Mouse (Mus musculus) spleen, adult 18-20 months (tissue): Measurements from ENCODE around the gene Dennd1b.

Experiments used
- DNase-seq, 2 experiments: peaks; one replicate each; pipeline ENCODE4 v3.0.0; 2022; ENCODE audit warnings: mixed read lengths in 2 of 2

Dennd1b gene

DNA sequence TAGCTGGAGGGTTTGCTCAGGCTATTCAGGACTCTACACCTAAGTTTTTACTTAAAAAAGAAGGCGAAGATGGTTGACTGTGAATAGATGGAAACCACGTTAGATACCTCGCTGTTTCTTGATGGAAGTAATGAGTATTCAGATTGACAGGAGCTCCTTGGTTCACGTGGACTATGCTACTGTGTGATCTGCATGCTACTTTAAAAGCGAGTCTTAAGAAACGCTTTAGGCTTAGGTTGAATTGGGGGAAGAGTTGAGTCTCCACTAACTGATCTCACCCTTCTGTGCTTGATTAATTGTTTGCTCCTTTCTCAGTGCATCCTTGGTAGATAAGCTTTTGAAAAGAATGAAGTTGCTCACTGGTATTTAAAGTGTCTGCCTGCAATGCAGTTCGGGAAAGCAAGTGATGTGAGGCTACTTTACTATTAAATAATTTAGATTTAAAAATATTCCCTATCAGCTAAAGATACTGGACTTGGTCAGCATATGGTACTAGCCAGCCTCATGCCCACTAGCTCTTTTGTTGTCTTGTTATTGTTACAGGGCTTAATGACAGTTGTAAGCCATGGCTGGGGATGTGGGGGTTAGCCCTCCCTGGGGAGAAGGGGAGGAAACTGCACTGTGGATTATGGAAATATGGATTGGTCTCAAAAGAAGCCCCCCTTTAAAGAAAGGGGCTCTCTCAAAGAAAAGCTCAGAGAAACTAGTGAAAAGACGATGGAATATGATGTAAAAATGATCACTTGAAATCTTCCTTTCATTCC lies 62.8 kb downstream of the Dennd1b start:
- no peak for DNase-seq

DNA sequence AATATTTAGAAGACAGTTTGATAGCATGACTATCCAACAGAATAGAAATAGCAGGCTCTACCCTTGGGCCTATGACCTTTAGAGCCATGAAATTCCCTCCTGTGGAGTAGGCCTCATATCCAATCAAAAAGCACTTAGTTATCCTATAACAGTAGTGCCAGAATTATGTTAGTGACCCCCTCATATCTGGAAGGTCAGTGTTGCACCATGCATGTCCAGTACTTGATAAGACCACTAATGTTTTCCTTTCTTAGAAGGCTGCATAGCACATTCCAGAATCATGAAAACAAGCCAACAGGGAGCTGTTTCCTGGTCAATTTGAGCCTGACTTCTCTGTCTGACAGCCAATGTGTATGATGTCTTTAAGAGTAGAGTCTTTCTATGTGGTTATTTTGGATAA lies 66.3 kb downstream of the Dennd1b start:
- no peak for DNase-seq

DNA sequence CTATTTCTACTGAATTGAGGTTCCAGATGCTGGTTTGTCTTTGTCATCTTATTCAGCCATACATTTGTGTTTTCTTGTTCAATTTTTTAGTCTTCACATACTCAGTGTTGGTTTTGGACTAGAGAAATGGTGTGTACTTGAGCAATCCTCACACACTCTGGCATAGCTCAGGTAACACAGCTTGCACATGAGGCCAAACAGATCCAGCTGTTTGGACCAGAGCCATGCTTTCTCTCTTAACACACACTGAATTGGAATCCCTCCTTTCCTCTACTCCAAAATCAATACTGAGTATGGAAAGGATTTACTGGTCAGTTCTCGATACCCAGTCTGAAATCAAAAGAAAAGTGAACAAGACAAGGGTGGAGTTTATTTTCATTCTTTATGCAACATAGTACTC lies 69.2 kb downstream of the Dennd1b start:
- DNase-seq = no peak

DNA sequence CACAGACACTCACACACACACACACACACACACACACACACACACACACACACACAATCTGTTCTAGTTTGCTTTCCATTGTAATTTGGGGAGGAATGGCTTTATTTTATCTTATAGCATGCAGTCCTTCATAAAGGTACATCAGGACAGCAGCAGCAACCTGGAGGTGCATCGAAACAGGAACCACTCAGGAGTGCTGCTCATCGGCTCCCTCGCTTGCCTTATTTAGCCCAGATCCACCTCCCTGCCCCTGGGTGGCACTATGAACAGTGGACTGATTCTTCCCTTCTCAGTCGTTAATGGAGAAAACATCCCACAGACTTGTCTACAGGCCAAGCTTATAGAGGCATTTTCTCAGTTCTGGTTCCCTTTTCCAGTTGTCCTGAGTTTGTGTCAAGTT lies 71.9 kb downstream of the Dennd1b start:
- no peak for DNase-seq

DNA sequence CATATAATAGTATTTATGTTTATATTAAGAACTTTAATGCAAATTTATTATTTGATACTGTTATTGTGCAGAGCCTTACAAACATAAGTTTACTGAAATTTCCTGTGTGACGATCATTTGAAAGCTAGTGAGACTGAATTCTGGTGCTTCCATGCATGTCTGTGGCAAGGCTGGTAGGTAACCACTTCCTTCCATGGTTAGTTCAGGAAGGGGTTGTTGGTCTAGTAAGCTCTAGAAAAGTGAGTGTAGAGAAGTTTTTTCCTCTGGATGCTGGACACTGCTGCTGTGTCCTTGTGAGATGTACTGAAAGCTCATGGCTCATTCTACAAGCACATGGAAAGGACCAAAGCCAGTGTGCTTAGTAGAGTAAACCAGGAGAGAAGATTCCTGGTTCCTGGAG lies 73.1 kb downstream of the Dennd1b start:
- no peak for DNase-seq

DNA sequence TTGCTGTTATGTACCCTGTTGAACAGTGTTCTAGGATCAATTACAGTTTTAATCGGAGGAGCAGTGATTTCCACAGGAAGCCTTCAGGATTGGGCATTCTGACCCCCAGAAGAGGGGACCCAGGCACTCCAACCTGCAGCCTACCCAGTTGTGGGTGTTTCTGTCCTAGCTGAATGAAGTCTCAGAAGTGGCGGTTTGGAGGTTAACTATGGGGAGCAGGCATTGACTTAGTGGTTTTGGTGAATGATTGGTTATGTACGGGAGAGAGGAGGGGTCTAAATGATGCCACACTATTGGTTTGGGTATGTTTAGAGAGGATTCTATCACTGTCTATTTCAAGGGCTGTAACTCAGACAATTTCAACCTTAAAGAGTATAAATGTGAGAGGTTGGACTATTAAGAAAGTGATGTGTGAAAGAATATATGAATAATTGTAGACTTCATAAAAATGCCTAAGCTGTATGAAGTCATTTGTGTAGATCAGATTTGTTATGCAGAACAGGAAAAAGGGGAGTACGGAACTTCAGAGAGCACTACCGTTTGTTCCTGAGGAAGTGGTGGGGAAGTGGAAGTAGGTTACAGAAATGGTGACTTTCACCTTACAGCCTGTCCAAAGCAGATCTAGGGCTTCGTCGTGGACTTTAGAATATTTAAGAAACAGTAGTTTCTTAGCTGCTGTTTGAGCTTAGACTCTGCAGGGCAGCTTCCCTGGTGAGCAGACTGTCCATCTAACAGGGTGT lies 73.7 kb downstream of the Dennd1b start:
- DNase-seq = no peak

DNA sequence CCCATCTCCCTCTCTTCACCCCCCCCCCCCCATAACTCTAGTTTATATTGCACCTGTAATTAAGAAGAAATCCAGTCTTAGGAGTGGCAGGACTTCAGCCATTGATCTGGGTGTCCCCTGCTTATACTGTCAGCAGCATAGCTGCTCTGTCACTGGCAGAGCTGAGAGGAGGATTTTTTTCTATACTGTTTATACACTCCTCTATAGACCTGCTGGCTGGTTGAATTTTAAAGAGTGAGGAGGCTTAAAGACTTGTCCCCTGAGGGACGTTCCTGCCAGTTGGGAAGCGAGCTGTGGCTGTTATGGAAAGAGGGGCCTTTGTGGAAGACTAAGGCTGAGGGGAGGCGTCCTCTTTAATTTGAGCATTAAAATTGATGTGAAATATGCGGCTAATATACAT lies 74.8 kb downstream of the Dennd1b start:
- DNase-seq = no peak

DNA sequence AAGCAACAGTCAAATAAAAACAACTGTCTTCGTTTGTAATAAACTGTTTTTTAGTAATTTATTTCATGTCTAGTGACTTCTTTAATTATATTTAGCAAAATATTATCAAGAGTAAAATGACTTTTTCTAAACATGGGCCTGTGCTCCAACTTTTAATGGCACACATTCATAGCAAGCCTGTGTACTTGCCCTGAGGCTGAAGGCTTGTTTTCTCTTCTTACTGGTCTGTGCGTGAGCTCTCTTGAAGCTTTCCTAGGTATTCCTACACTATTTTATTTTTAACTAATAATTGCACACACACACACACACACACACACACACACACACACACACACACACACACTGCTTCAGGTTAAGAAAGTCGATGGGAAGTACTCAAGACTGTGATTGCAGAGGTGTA lies 75.4 kb downstream of the Dennd1b start:
- DNase-seq = no peak

DNA sequence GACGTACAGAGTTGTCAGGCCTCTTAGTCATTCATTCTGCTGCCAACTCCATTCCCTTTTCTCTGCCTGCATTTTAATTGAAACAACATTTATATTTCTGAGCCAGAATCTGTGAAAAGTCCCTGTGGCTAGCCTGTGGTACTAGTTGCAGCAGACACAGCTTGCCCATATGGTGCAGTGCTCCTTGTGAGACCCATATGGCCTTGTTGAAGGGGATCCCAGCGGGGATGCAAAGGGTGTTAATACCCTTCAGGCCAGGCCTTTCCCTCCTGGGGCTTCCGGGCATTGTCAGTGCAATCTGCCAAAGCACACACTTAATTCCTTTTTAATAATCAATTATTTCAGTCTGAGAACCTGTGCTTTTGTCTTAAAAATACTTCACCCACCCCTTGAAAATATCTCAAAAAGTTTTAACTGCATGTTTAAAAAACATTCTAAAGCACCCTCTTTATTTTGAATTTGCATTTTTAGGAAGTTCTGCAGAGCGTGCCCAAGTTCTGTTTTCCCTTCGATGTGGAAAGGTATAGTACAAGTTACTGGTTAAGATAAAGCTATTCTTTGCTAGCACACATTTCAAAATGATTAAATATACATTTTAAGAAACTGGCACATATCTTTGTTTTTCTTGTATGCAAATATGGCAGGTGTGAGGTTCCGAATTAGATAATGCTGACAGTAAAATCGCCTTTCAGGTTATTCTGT lies 76.4 kb downstream of the Dennd1b start:
- no peak for DNase-seq

DNA sequence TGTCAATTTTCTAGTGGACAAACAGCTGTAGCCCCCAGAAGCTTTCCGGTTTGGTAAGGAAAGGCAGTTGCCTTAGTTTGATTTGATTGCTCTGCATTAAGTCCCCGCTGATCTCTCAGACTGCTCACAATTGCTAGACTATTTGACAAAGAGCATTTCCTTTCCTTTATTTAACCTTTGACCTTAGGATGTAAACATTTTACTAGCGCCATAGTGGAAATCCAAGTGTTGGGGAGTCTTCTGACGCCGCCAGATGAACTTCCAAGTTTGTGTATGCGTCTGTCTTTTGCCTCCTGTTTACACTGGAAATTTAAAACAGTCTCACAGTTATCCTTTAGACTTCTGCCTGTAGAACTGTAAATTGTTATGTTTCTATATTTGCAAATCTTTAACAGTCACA lies 85.8 kb downstream of the Dennd1b start:
- DNase-seq = no peak

DNA sequence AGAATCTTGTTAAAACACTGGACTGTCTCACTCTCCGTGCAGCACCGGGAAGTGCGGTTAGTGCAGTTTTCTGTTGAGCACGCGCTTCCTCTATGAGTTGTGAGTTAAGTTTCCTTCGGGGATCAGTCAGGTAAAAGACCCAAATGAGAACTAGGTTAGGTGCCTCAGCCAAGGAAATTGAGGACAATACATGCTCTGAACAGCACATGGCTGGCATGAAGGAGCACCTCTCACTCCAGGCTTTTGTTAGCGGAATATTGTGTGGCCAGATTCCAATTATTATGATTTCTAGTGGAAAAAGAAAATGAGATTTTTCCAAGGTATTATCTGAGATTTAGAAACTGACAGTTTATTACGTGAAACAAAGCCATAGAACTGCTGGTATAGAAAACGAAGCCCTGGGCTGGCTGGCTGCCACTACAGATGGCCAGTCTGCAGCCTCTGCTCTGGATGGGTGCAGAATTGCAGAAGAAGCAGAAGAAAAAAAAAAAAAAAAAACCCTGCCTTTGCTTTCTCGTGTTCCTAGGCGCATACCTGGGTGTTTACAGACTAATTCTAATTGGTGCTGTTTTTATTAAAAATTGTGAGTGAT lies 86.7 kb downstream of the Dennd1b start:
- DNase-seq = no peak

DNA sequence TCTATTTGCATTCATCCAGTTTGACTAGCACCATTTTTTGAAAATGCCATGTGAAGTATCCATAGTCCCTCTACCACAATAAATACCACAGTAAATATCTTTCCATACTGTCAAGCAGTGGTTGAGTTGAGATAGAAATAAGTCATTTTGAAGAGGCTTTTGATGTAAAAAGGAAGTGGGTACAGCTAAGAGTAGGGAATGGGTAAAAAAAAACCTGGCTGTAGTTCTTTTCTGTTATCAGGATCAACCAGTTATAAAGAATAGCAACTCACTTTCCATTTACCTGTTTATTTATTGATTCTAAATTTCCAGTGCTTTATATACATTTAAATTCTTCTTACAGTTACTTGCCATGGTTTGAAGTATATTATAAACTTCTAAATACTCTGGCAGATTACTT lies 89.8 kb downstream of the Dennd1b start:
- no peak for DNase-seq

DNA sequence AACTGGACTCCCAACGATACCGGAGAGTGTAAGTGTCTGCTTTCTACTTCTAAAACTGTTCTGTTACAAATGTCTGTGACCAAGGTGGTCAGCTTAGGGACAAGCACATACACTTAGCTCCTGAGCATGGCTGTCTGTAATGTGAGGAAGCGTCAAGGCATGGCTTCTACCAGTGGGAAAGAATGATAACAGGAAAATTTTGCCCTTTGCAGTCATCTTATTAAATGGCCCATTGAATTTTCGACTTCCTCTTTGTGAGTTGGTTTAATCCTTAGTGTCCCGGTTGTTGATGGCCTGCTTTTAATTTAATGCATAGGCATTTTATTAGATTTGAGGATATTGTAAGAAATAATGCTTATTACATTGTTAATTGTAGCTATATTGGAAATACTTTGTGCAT lies 97.1 kb downstream of the Dennd1b start:
- no peak for DNase-seq

DNA sequence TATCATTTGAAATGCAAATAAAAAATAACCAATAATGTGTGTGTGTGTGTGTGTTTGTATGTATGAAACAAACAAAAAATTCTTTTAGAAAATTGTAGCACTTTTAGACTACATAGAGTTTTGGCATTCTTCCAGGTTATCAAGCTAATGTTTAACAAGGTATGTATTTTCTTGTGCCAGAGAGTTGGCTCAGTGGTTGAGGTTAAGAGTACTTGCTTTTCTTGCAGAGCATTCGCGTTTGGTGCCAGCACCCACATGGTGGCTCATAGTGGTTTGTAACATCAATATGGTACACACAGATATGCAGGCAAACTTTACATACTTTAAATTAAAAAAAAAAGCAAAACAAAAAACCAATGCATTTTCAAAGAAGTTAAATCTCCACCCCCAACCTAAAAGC lies 101.5 kb downstream of the Dennd1b start:
- no peak for DNase-seq

DNA sequence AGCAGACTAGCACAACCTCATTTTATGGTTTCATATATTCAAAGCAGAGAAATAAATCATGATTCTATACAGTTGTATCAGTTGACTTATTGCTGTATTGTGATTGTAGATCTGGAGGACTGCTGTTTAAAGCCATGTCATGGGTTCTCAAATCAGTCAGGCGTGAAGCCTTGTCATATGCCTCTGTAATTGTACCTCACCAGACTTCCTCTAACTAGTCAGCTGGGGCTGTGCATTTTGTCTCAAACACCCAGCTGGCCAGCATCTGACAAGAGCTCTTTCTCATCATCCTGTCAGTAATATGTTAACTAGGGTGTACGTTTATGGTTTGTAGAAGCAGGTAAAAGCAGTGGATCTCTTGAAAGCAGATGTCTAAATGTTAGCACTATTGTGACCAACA lies 104.0 kb downstream of the Dennd1b start:
- DNase-seq = peak; percentile 15 to 35

DNA sequence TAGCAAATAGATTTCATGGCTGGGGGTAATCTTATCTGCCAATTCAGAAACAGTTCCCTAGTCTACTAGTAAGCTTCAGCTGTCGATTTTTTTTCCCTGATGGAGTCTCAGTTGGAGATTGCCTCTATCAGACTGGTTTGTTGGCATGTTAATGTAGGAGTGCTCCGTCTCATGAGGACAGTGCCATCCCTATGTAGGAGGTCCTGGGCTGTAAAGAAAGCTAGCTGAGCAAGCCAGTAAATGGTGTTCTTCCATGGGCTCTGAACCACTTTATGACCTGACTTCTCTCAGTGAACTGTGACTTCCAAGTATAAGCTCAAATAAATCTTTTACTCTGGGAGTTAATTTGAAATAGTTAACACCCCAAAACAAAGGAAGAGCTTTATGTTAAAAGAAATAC lies 107.8 kb downstream of the Dennd1b start:
- no peak for DNase-seq

DNA sequence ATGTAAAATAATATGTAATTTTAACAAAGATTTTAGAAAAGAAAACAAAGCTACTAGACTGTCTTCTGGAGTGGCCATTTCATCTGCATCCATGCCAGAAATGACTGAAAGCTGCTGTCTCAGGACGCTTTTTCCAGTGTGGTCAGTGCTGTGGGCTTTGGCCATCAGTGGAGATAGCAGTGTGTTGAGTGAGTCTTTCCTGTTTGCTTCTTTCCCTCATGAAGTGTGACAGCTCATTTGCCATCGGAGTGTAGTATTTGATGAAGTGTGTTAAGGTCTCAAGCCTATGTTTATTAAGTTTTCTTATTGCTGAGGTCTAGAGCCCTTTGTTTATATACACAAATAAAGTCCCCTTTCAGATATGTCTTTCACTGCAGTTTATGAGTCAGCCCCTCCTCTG lies 112.4 kb downstream of the Dennd1b start:
- DNase-seq = no peak

DNA sequence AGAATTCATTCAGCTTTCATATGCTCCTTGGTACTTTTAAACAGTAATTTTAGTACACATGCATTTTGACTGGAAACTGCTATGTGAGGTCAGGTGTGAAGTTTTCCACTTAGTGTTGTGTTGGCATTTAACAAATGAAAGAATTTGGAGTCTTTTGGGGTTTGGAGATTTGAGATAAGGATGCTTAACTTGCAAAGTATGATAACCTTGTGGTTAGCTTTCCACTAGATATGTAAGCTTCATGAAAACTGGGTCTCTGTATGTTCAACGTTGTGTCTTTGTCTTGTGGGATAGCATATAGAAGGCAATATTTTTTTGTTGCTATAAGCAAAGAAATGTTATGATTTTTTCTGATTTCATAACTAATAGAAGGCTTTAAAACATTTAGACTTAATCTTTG lies 114.8 kb downstream of the Dennd1b start:
- DNase-seq = no peak

DNA sequence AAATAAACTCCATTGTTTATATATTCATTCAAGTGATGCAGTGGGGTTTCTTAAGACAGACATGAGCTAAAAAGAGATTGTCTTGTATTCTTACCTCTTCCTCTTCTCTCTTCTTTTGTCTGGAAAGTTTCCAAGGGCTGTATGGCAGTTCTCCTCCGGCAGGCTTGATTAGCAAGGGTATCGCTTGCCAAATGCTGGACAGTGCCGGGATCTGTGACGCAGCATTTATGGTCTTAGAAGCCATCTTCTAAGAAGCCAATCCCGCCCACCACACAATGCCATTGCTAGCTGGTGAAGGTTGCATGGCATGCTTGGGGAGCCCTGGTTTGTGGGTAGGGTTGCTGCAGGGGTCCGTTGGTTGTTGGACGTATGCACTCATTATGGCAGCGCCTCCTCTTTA lies 115.8 kb downstream of the Dennd1b start:
- DNase-seq = no peak

DNA sequence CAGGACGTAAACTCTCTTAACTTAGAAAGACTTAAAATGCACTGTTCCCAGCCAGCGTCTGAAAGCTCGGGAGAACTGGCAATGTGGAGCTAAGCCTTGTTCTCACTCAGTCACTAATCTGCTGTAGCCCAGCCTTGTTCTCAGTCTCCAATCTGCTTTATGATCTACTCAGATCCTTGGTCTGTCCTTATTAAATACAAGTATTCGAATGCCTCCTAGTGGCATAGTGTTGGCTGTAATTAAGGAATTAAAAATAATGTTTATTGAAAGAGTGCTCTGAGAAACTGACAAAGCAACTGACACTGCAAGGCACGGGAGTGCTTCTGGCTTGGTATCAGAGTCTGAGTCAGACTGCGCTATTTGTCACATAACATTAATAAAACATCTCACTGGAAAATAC lies 116.3 kb downstream of the Dennd1b start:
- no peak for DNase-seq

DNA sequence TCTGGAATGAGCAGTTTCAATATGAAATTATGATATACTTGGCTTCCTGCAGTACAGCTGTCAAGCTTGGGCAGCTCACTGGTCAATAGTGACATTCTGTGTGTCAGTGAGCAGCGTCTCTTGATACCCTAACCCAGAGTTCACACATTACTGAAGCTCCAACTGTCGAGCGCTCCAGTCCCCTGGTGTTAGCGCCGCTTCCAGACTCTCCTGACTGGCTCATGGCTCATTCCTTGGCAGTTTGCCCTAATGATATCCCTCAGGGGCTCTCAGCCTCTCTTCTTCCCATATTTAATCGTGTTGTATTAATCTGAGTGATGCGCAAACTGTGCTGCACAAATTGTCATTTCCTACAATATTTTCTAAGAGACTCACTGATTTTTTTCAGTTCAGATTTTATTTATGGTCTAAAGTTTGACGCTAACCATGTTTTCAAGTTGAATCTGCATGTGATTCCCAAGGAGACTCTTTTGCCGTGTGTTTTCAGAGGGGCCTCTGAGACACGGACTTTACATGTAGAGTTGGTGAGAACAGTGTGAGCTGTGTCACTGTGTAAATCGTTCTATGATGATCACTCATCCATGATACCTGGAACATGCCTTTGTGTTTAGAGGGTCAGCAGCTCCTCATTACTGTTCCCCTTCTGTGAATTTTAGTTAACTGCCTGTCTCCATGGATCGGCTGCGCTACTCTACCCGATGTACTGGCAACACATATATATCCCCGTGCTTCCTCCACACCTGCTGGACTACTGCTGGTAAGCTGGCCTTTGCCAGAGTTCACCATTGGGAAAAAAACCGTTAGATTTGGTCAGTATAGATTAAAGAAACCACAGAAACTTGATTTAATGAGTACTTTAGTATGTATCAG lies 117.5 kb downstream of the Dennd1b start:
- DNase-seq = no peak

DNA sequence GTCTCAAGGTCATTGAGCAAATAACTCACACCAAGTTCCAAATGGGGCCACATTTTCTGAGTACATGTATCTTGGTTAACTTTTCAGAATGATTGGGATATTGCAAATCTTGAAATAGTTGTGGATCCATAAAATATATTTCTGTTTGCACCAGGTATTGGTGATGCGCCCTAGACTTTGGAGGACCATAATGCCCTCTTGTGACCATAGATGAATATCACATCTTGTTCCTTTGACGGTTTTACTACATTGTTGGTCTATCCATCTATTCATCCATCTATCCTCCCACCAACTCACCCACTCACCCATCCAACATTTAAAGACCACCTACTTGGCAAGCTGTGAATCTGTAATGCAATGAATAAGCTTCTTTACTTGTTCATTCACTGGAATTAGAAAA lies 120.1 kb downstream of the Dennd1b start:
- DNase-seq = no peak

DNA sequence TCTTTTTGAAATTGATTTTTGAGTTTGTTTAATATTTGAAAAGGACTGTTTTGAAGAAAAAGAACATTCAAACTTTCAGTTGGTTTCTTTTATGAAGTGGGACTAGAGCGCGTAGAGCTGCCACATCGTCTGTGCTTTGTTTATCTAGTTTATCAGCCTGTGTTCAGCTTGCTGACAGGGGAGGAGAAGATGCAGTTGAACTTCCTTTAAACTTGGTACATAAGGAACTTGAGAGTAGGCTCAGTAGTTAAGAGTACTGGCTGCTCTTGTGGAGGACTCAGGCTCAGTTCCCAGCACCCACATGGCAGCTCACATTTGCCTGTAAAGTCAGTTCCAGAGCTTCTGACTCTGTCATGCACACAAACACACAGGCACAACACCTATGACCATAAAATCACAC lies 124.3 kb downstream of the Dennd1b start:
- no peak for DNase-seq
